Mouse (Mus musculus) heart, embryonic 14.5 days (tissue): ENCODE measurements at regions not wholly inside any gene's neighbourhood (a gene's known extent, or its start where the extent isn't known, plus 50 kb on each side); places are given as distances from the start of the nearest gene placed in this dataset.

Experiments used
- ATAC-seq: fragments of 200-750 bp; cut with Nextera tagmentation; 2 replicates; pipeline ENCODE4 v1.8.0; 2017; ENCODE audit warnings: low read depth, moderate TSS enrichment; ENCODE audit not compliant: insufficient number of reproducible peaks, insufficient read depth, low FRiP score
- H3K27ac ChIP-seq, 2 experiments: fragments of 200-500 bp in 1 of 2; fragments of 300-500 bp in 1 of 2; sonication (generic) in 1 of 2; replicated peaks in 1 of 2; 2 replicates each; pipeline ENCODE4 v1.5.1; 2012 to 2014; ENCODE audit warnings: low read depth in 2 of 2, low read length in 2 of 2, control low read depth in 1 of 2, mild to moderate bottlenecking in 1 of 2, mixed read lengths in 1 of 2; ENCODE audit not compliant: control insufficient read depth in 1 of 2, insufficient read depth in 1 of 2
- H3K27me3 ChIP-seq: fragments of 300-500 bp; sonication (generic); 2 replicates; pipeline ENCODE4 v1.6.1; 2014; ENCODE audit warnings: mild to moderate bottlenecking, low read length, control low read depth; ENCODE audit not compliant: control insufficient read depth, insufficient read depth
- H3K36me3 ChIP-seq: fragments of 300-500 bp; sonication (generic); 2 replicates; pipeline ENCODE4 v1.6.1; 2014; ENCODE audit warnings: mild to moderate bottlenecking, control low read depth, low read length, mixed read lengths; ENCODE audit not compliant: control insufficient read depth, insufficient read depth
- H3K4me1 ChIP-seq, 2 experiments: fragments of 200-500 bp in 1 of 2; fragments of 300-500 bp in 1 of 2; sonication (generic) in 1 of 2; 2 replicates each; pipeline ENCODE4 v1.6.1; 2012 to 2014; ENCODE audit warnings: low read length in 2 of 2, control low read depth in 1 of 2, mixed read lengths in 1 of 2; ENCODE audit not compliant: control insufficient read depth in 2 of 2, insufficient read depth in 2 of 2
- H3K4me2 ChIP-seq: fragments of 300-500 bp; sonication (generic); 2 replicates; pipeline ENCODE4 v1.6.1; 2014; ENCODE audit warnings: mild to moderate bottlenecking, low read length
- H3K4me3 ChIP-seq, 2 experiments: fragments of 200-500 bp in 1 of 2; fragments of 300-500 bp in 1 of 2; sonication (generic) in 1 of 2; 2 replicates each; pipeline ENCODE4 v1.5.1; 2012 to 2014; ENCODE audit warnings: low read length in 2 of 2, mild to moderate bottlenecking in 2 of 2, control low read depth in 1 of 2, low read depth in 1 of 2, moderate library complexity in 1 of 2; ENCODE audit not compliant: control insufficient read depth in 1 of 2, insufficient read depth in 1 of 2
- H3K9ac ChIP-seq: fragments of 300-500 bp; sonication (generic); 2 replicates; pipeline ENCODE4 v1.6.1; 2014; ENCODE audit warnings: mild to moderate bottlenecking, low read length
- H3K9me3 ChIP-seq: fragments of 300-500 bp; sonication (generic); 2 replicates; pipeline ENCODE4 v1.6.1; 2016; ENCODE audit warnings: low read length, control low read depth; ENCODE audit not compliant: control insufficient read depth
- WGBS: fragments of 180-500 bp; shearing (Covaris S2); extraction: QIAGEN DNeasy Blood & Tissue Kit; methylation state at CpG from one replicate; pipeline ENCODE4 v1.1.7; 2014; 5-methylcytosine and 5-hydroxymethylcytosine counted together

- no peak overlapping the region for H3K9ac ChIP-seq
- H3K4me1 ChIP-seq: peaks cover 8% of the 10 kb centered on the region in 2 experiments; a peak in 2 of 4 replicates
- H3K27ac ChIP-seq: peak overlapping the region; percentile 3 to 65
- H3K36me3 ChIP-seq: no peaks in the 10 kb centered on the region
- no peak overlapping the region for H3K4me2 ChIP-seq
- no peaks in the 10 kb centered on the region for H3K9me3 ChIP-seq
- peak; percentile 33 for ATAC-seq
- WGBS: 66% methylated on average over 8 of the region's 8 CpGs
- H3K27me3 ChIP-seq: no peaks in the 10 kb centered on the region
- no peak overlapping the region for H3K4me3 ChIP-seq
Observed at GRCm38 (mm10) chr15:62134835-62135234, 1212.0 kb upstream of the A1bg start.

GRCm38 (mm10) chr15:62134308-62134707 is 1211.5 kb upstream of the A1bg start:
- Histone ChIP-seq H3K9ac (no peak overlapping the region), H3K27me3 (no peaks in the 10 kb centered on the region), H3K4me1 (peaks cover 8% of the 10 kb centered on the region in 2 experiments; a peak in 2 of 4 replicates), H3K4me2 (no peak overlapping the region), H3K4me3 (no peak overlapping the region), H3K27ac (no peak overlapping the region), H3K36me3 (no peaks in the 10 kb centered on the region), H3K9me3 (no peaks in the 10 kb centered on the region)
- 47% methylated on average over 4 of the region's 4 CpGs for WGBS
- no peak for ATAC-seq

GRCm38 (mm10) chr15:62132895-62133294 is 1210.1 kb upstream of the A1bg start:
- no peaks in the 10 kb centered on the region for H3K9me3 ChIP-seq
- no peak overlapping the region for H3K4me3 ChIP-seq
- no peak overlapping the region for H3K4me2 ChIP-seq
- peaks cover 2 to 8% of the 10 kb centered on the region in 2 experiments; a peak in 1 of 4 replicates for H3K4me1 ChIP-seq
- no peak for ATAC-seq
- no peaks in the 10 kb centered on the region for H3K36me3 ChIP-seq
- no peaks in the 10 kb centered on the region for H3K27me3 ChIP-seq
- 69% methylated on average over 2 of the region's 2 CpGs for WGBS
- no peak overlapping the region for H3K9ac ChIP-seq
- H3K27ac ChIP-seq: no peak overlapping the region

- Histone ChIP-seq H3K27me3 (no peaks in the 10 kb centered on the region), H3K36me3 (no peaks in the 10 kb centered on the region), H3K4me2 (no peak overlapping the region), H3K4me1 (peaks cover 4% of the 10 kb centered on the region in 2 experiments; a peak in 2 of 4 replicates), H3K4me3 (no peak overlapping the region), H3K9me3 (no peaks in the 10 kb centered on the region), H3K9ac (no peak overlapping the region), H3K27ac (no peak overlapping the region)
- WGBS: 84% methylated on average over 3 of the region's 3 CpGs
- no peak for ATAC-seq
Observed at GRCm38 (mm10) chr15:62131686-62132085, 1208.9 kb upstream of the A1bg start.

GRCm38 (mm10) chr15:62130530-62130929 is 1207.7 kb upstream of the A1bg start:
- H3K27ac ChIP-seq: no peak overlapping the region
- ATAC-seq: no peak
- no peaks in the 10 kb centered on the region for H3K9me3 ChIP-seq
- peaks cover 4% of the 10 kb centered on the region in 2 experiments; a peak in 2 of 4 replicates for H3K4me1 ChIP-seq
- no peaks in the 10 kb centered on the region for H3K36me3 ChIP-seq
- 70% methylated on average over 3 of the region's 4 CpGs for WGBS
- H3K4me2 ChIP-seq: no peak overlapping the region
- no peak overlapping the region for H3K4me3 ChIP-seq
- H3K9ac ChIP-seq: no peak overlapping the region
- H3K27me3 ChIP-seq: no peaks in the 10 kb centered on the region

GRCm38 (mm10) chr15:62128546-62129212 is 1205.9 kb upstream of the A1bg start:
- Histone ChIP-seq H3K4me3 (no peak overlapping the region), H3K36me3 (no peaks in the 10 kb centered on the region), H3K4me2 (no peak overlapping the region), H3K9me3 (no peaks in the 10 kb centered on the region), H3K4me1 (peaks cover 2 to 4% of the 10 kb centered on the region in 2 experiments; a peak in 2 of 4 replicates), H3K27me3 (no peaks in the 10 kb centered on the region), H3K9ac (no peak overlapping the region), H3K27ac (no peak overlapping the region; a peak in 1 of 4 replicates)
- 54% methylated on average over 11 of the region's 11 CpGs for WGBS
- ATAC-seq: no peak

- no peak overlapping the region for H3K27ac ChIP-seq
- 58% methylated on average over 11 of the region's 11 CpGs for WGBS
- no peaks in the 10 kb centered on the region for H3K9me3 ChIP-seq
- no peaks in the 10 kb centered on the region for H3K27me3 ChIP-seq
- no peak overlapping the region for H3K9ac ChIP-seq
- H3K4me3 ChIP-seq: no peak overlapping the region
- no peaks in the 10 kb centered on the region for H3K36me3 ChIP-seq
- no peak for ATAC-seq
- peaks cover 2 to 4% of the 10 kb centered on the region in 2 experiments; a peak in 2 of 4 replicates for H3K4me1 ChIP-seq
- H3K4me2 ChIP-seq: no peak overlapping the region
Observed at GRCm38 (mm10) chr15:62127602-62128158, 1204.9 kb upstream of the A1bg start.
